Mouse (Mus musculus) forebrain, embryonic 13.5 days (tissue): ENCODE results near the gene Sdc3. TPM values are rescaled to one million over a fixed set of nuclear protein-coding genes. Genes with fewer than 3 reads are reported as not detected.

Experiments
- ATAC-seq: fragments of 200-750 bp; cut with Nextera tagmentation; 2 replicates; pipeline ENCODE4 v1.8.0; 2017
- H3K27ac ChIP-seq: fragments of 300-500 bp; sonication (generic); 2 replicates; pipeline ENCODE4 v1.5.1; 2015; ENCODE audit warnings: inconsistent platforms, mild to moderate bottlenecking, moderate library complexity
- H3K27me3 ChIP-seq: fragments of 300-500 bp; sonication (generic); 2 replicates; pipeline ENCODE4 v1.6.1; 2015; ENCODE audit warnings: mild to moderate bottlenecking, inconsistent platforms
- H3K36me3 ChIP-seq: fragments of 300-500 bp; sonication (generic); 2 replicates; pipeline ENCODE4 v1.6.1; 2015; ENCODE audit warnings: mild to moderate bottlenecking, inconsistent platforms; ENCODE audit not compliant: poor library complexity, severe bottlenecking
- H3K4me1 ChIP-seq: fragments of 300-500 bp; sonication (generic); 2 replicates; pipeline ENCODE4 v1.6.1; 2015; ENCODE audit warnings: inconsistent platforms
- H3K4me2 ChIP-seq: fragments of 300-500 bp; sonication (generic); 2 replicates; pipeline ENCODE4 v1.6.1; 2015; ENCODE audit warnings: inconsistent platforms, mild to moderate bottlenecking, moderate library complexity
- H3K4me3 ChIP-seq: fragments of 300-500 bp; sonication (generic); 2 replicates; pipeline ENCODE4 v1.5.1; 2015; ENCODE audit warnings: mild to moderate bottlenecking, inconsistent platforms
- H3K9ac ChIP-seq: fragments of 300-500 bp; sonication (generic); 2 replicates; pipeline ENCODE4 v1.6.1; 2015; ENCODE audit warnings: mild to moderate bottlenecking, inconsistent platforms
- H3K9me3 ChIP-seq: fragments of 300-500 bp; sonication (generic); replicated peaks from 2 replicates; pipeline ENCODE4 v1.6.1; 2016; ENCODE audit warnings: inconsistent platforms
- WGBS: fragments of 180-500 bp; shearing (Covaris S2); methylation state at CpG from one replicate; pipeline ENCODE4 v1.1.7; 2015; 5-methylcytosine and 5-hydroxymethylcytosine counted together
- polyA plus RNA-seq: library from polyadenylated mRNA; unstranded; fragments of >200 nt; fragmentation: Nextera tagmentation; extraction: Ambion mirVana; gene quantifications from 2 replicates; pipeline ENCODE4 v1.2.1, GENCODE M21; 2015

Gene Sdc3
- 36.1 and 41.9 TPM in 2 replicates for polyA plus RNA-seq

- peak within 1 kb of the TSS; percentile 92 for H3K4me2 ChIP-seq
- peak within 1 kb of the TSS; percentile 96 for H3K9ac ChIP-seq
- H3K27me3 ChIP-seq: peaks cover 29% of the 10 kb centered on the region
- WGBS: 3% methylated on average over 71 of the region's 99 CpGs
- peak within 1 kb of the TSS; percentile 81 for H3K27ac ChIP-seq
- H3K9me3 ChIP-seq: no peaks in the 10 kb centered on the region
- no peaks in the 10 kb centered on the region for H3K36me3 ChIP-seq
- peak within 1 kb of the TSS; percentile 87 for H3K4me3 ChIP-seq
- peaks cover 43% of the 10 kb centered on the region for H3K4me1 ChIP-seq
- ATAC-seq: peak; percentile 52
These were observed at the start of gene Sdc3 for GRCm38 (mm10) chr4:130792376-130793179. TSS of gene Sdc3 (plus strand) at chr4:130792537.

GRCm38 (mm10) chr4:130744058-130744457, 48.3 kb upstream of the Sdc3 start:
- Histone ChIP-seq H3K9ac (no peak overlapping the region), H3K4me1 (no peaks in the 10 kb centered on the region), H3K4me2 (no peak overlapping the region), H3K36me3 (peaks cover 86% of the 10 kb centered on the region), H3K4me3 (no peak overlapping the region), H3K27me3 (no peaks in the 10 kb centered on the region), H3K9me3 (no peaks in the 10 kb centered on the region), H3K27ac (no peak overlapping the region)
- WGBS: 84% methylated on average over 4 of the region's 4 CpGs
- ATAC-seq: no peak

DNA sequence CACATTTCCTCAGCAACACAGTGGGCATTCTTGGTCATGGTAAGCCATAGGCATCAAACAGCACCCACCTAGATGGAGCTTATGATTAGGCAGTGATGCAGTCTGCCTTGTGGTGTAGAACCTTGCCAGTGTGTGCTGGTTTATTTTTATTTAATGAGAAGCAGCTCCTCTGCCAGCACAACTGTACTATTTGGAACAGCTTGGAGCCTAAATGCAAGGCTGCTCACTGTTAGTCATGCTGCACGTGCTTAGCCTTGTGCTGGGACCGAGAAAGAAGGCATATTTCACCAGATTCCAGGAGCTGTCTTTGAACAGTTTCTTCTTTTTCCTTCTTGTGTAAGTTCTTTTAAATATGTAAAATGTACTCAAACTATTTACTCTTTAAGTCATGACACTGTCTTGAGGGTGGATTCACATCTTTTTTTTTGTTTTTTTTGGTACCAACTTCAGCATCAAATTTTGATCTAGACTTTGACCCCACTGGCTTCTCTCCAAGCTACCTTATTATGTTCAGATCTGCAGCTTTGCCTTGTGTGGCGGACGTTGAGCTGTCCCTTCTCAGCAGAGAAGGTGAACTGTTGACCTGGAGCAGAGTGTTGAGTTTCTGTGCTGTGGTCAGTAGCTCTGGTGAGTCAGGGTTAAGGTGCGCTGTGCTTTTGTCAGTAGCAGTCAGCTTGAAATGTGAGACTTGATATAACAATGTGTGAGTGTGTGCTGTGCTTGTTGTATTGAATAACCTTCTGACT, 46.6 kb upstream of the Sdc3 start:
- no peaks in the 10 kb centered on the region for H3K4me1 ChIP-seq
- no peaks in the 10 kb centered on the region for H3K27me3 ChIP-seq
- no peak overlapping the region for H3K4me3 ChIP-seq
- H3K4me2 ChIP-seq: no peak overlapping the region
- peak; percentile 21; the same call in 1 of the 2 replicates for ATAC-seq
- no peak overlapping the region for H3K27ac ChIP-seq
- no peaks in the 10 kb centered on the region for H3K9me3 ChIP-seq
- H3K9ac ChIP-seq: no peak overlapping the region
- 89% methylated on average over 5 of the region's 5 CpGs for WGBS
- H3K36me3 ChIP-seq: peaks cover 97% of the 10 kb centered on the region

- WGBS: 84% methylated on average over 7 of the region's 7 CpGs
- no peaks in the 10 kb centered on the region for H3K27me3 ChIP-seq
- no peak overlapping the region for H3K4me2 ChIP-seq
- ATAC-seq: no peak
- H3K4me1 ChIP-seq: no peaks in the 10 kb centered on the region
- peaks cover 99% of the 10 kb centered on the region for H3K36me3 ChIP-seq
- no peaks in the 10 kb centered on the region for H3K9me3 ChIP-seq
- no peak overlapping the region for H3K27ac ChIP-seq
- H3K9ac ChIP-seq: no peak overlapping the region
- H3K4me3 ChIP-seq: no peak overlapping the region
These were observed 42.8 kb upstream of the Sdc3 start for GRCm38 (mm10) chr4:130749566-130749965.

- Histone ChIP-seq H3K27me3 (no peaks in the 10 kb centered on the region), H3K4me2 (no peak overlapping the region), H3K9ac (no peak overlapping the region), H3K9me3 (no peaks in the 10 kb centered on the region), H3K27ac (no peak overlapping the region), H3K36me3 (peaks cover 93% of the 10 kb centered on the region), H3K4me1 (no peaks in the 10 kb centered on the region), H3K4me3 (no peak overlapping the region)
- no peak for ATAC-seq
- WGBS: 80% methylated on average over 2 of the region's 2 CpGs
These were observed 40.4 kb upstream of the Sdc3 start for GRCm38 (mm10) chr4:130751966-130752365.

DNA sequence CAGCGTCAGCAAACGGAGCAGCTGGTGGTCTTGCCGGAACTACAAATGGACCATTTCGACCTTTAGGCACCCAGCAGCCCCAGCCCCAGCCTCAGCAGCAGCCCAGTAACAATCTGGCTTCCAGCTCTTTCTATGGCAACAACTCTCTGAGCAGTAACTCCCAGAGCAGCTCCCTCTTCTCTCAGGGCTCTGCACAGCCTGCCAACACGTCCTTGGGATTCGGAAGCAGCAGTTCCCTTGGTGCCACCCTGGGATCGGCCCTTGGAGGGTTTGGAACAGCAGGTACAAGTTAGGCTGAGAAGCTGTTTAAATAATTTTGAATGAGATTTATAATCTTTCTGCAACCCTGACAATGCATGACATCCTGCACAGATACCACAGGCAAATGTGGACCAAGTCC, 39.7 kb upstream of the Sdc3 start:
- 80% methylated on average over 7 of the region's 7 CpGs for WGBS
- no peak overlapping the region for H3K9ac ChIP-seq
- no peak for ATAC-seq
- H3K4me3 ChIP-seq: no peak overlapping the region
- H3K4me1 ChIP-seq: no peaks in the 10 kb centered on the region
- H3K36me3 ChIP-seq: peaks cover 92% of the 10 kb centered on the region
- H3K4me2 ChIP-seq: no peak overlapping the region
- H3K27ac ChIP-seq: no peak overlapping the region
- H3K9me3 ChIP-seq: no peaks in the 10 kb centered on the region
- no peaks in the 10 kb centered on the region for H3K27me3 ChIP-seq

DNA sequence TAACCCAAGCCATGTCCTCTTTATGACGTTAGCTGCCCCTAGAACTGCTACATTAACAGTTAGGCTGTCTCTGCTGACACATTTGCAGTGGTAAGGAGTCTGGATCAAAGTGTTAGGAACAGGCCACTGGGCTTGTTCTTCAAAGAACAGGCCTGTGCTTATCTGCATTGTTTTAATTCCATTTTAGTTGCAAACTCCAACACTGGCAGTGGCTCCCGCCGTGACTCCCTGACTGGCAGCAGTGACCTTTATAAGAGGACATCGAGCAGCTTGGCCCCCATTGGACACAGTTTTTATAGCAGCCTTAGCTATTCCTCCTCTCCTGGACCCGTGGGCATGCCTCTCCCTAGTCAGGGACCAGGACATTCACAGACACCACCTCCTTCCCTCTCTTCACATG, 38.6 kb upstream of the Sdc3 start:
- WGBS: 82% methylated on average over 5 of the region's 5 CpGs
- ATAC-seq: no peak
- Histone ChIP-seq H3K27me3 (no peaks in the 10 kb centered on the region), H3K9ac (no peak overlapping the region), H3K9me3 (no peaks in the 10 kb centered on the region), H3K4me2 (no peak overlapping the region), H3K4me3 (no peak overlapping the region), H3K4me1 (no peaks in the 10 kb centered on the region), H3K27ac (no peak overlapping the region), H3K36me3 (peaks cover 91% of the 10 kb centered on the region)

GRCm38 (mm10) chr4:130754776-130755175, 37.6 kb upstream of the Sdc3 start:
- H3K9ac ChIP-seq: no peak overlapping the region
- H3K4me2 ChIP-seq: no peak overlapping the region
- no peak overlapping the region for H3K27ac ChIP-seq
- no peak overlapping the region for H3K4me3 ChIP-seq
- no peaks in the 10 kb centered on the region for H3K9me3 ChIP-seq
- WGBS: 89% methylated on average over 2 of the region's 2 CpGs
- H3K36me3 ChIP-seq: peaks cover 91% of the 10 kb centered on the region
- no peaks in the 10 kb centered on the region for H3K4me1 ChIP-seq
- no peaks in the 10 kb centered on the region for H3K27me3 ChIP-seq
- ATAC-seq: no peak

GRCm38 (mm10) chr4:130759875-130760274, 32.5 kb upstream of the Sdc3 start:
- H3K4me3 ChIP-seq: no peak overlapping the region
- 83% methylated on average over 2 of the region's 2 CpGs for WGBS
- no peaks in the 10 kb centered on the region for H3K4me1 ChIP-seq
- no peak overlapping the region for H3K4me2 ChIP-seq
- H3K36me3 ChIP-seq: peaks cover 87% of the 10 kb centered on the region
- H3K27me3 ChIP-seq: no peaks in the 10 kb centered on the region
- H3K9ac ChIP-seq: no peak overlapping the region
- H3K27ac ChIP-seq: no peak overlapping the region; the same call in 1 of the 2 replicates
- no peaks in the 10 kb centered on the region for H3K9me3 ChIP-seq
- no peak for ATAC-seq

GRCm38 (mm10) chr4:130761809-130762208, 30.5 kb upstream of the Sdc3 start:
- Histone ChIP-seq H3K27ac (0 out of 2 replicates have a peak overlapping the region, but pooled peaks have one; percentile 6), H3K4me1 (no peaks in the 10 kb centered on the region), H3K9me3 (no peaks in the 10 kb centered on the region), H3K4me3 (no peak overlapping the region), H3K9ac (no peak overlapping the region), H3K4me2 (no peak overlapping the region), H3K27me3 (no peaks in the 10 kb centered on the region), H3K36me3 (peaks cover 91% of the 10 kb centered on the region)
- ATAC-seq: no peak
- 87% methylated on average over 5 of the region's 5 CpGs for WGBS

GRCm38 (mm10) chr4:130765399-130766160, 26.8 kb upstream of the Sdc3 start:
- Histone ChIP-seq H3K4me2 (no peak overlapping the region), H3K4me1 (no peaks in the 10 kb centered on the region), H3K9me3 (no peaks in the 10 kb centered on the region), H3K36me3 (peaks cover 95% of the 10 kb centered on the region), H3K27ac (no peak overlapping the region), H3K9ac (no peak overlapping the region), H3K4me3 (no peak overlapping the region), H3K27me3 (no peaks in the 10 kb centered on the region)
- 91% methylated on average over 7 of the region's 7 CpGs for WGBS
- no peak for ATAC-seq

- no peaks in the 10 kb centered on the region; the same call in 1 of the 2 replicates for H3K4me1 ChIP-seq
- 77% methylated on average over 2 of the region's 2 CpGs for WGBS
- no peak overlapping the region for H3K9ac ChIP-seq
These were observed 25.9 kb upstream of the Sdc3 start for GRCm38 (mm10) chr4:130766387-130766786.

More at GRCm38 (mm10) chr4:130766387-130766786, 25.9 kb upstream of the Sdc3 start:
- Histone ChIP-seq H3K27me3 (no peaks in the 10 kb centered on the region), H3K36me3 (peaks cover 94% of the 10 kb centered on the region), H3K9me3 (no peaks in the 10 kb centered on the region), H3K4me2 (no peak overlapping the region), H3K4me3 (no peak overlapping the region), H3K27ac (no peak overlapping the region)
- ATAC-seq: no peak
